ENCODE assay signal across 8 mouse cellular contexts in genomic region chr19:6401131-6401815, GRCm38 (mm10). TPM values are rescaled to one million over a fixed set of nuclear protein-coding genes. Genes with fewer than 3 reads are reported as not detected.
DNase-seq lines count a peak whose midpoint lies in the region; ATAC-seq and TF ChIP-seq lines count a peak whose summit lies in the region.

No protein-coding gene starts in this region.

- ATAC-seq in lung, embryonic 16.5 days (ENCODE audit: low read depth): peak; percentile 68
- ATAC-seq in neutrophil, adult 5-6 weeks (ENCODE audit: extremely low read depth, insufficient number of reproducible peaks, low FRiP score, poor library complexity, severe bottlenecking): peak; percentile 37

- DNase-seq in adrenal gland, postnatal 25 days: peak; percentile 80
- peak; percentile 87 to 89 for DNase-seq in heart, adult 9 months (ENCODE audit: low spot score in 2 of 2)
- DNase-seq in kidney, adult 8-10 months: peak; percentile 68 to 78
- peak; percentile 92 for DNase-seq in thymus, postnatal 25 days

- H3K9ac ChIP-seq in lung, embryonic 16.5 days (ENCODE audit: low read length): peak overlapping the region; percentile 68

- TF ChIP-seq CTCF in E14TG2a.4 (conservative IDR thresholded peaks at IDR 0.05; ENCODE audit: low read length): peak; percentile 27
- TF ChIP-seq CTCF in embryonic fibroblast, embryonic 13.5 days (IDR thresholded peaks at IDR 0.05; ENCODE audit: borderline replicate concordance, insufficient read depth, low read length): peak; percentile 71

- H3K9me3 ChIP-seq in E14TG2a.4 (ENCODE audit: low read length): no peaks in the 10 kb centered on the region
- no peaks in the 10 kb centered on the region for H3K9me3 ChIP-seq in lung, embryonic 16.5 days (ENCODE audit: control insufficient read depth, low read length)

- H3K27ac ChIP-seq in embryonic fibroblast, embryonic 13.5 days (ENCODE audit: insufficient read depth, low read length): no peak overlapping the region
- peak overlapping the region; percentile 52 for H3K27ac ChIP-seq in lung, embryonic 16.5 days (ENCODE audit: low read length)

- peak overlapping the region; percentile 100 for H3K4me2 ChIP-seq in lung, embryonic 16.5 days (ENCODE audit: low read depth, low read length)

- H3K27me3 ChIP-seq in E14TG2a.4 (ENCODE audit: insufficient read depth, low read length): peaks cover 46% of the 10 kb centered on the region
- H3K27me3 ChIP-seq in lung, embryonic 16.5 days (ENCODE audit: control insufficient read depth, insufficient read depth, low read depth, low read length): peaks cover 12% of the 10 kb centered on the region

- H3K36me3 ChIP-seq in E14TG2a.4 (ENCODE audit: insufficient read depth, low read length): peaks cover 27% of the 10 kb centered on the region
- H3K36me3 ChIP-seq in lung, embryonic 16.5 days (ENCODE audit: control insufficient read depth, insufficient read depth, low read length): no peaks in the 10 kb centered on the region

- no peak for TF ChIP-seq POLR2A in embryonic fibroblast, embryonic 13.5 days (IDR thresholded peaks at IDR 0.05; ENCODE audit: low read depth, low read length)

- peaks cover 88% of the 10 kb centered on the region for H3K4me1 ChIP-seq in E14TG2a.4 (replicated peaks; ENCODE audit: low read depth, low read length)
- no peaks in the 10 kb centered on the region for H3K4me1 ChIP-seq in embryonic fibroblast, embryonic 13.5 days (ENCODE audit: control insufficient read depth, insufficient read depth, low read length)
- H3K4me1 ChIP-seq in lung, embryonic 16.5 days (replicated peaks; ENCODE audit: control insufficient read depth, insufficient read depth, low read length): peaks cover 26% of the 10 kb centered on the region

- H3K4me3 ChIP-seq in E14TG2a.4 (replicated peaks; ENCODE audit: low read length): peak overlapping the region; percentile 87
- H3K4me3 ChIP-seq in embryonic fibroblast, embryonic 13.5 days (ENCODE audit: insufficient read depth, low read length): no peak overlapping the region
- peak overlapping the region; percentile 73 for H3K4me3 ChIP-seq in lung, embryonic 16.5 days (ENCODE audit: low read length)

- WGBS in lung, embryonic 16.5 days: 0% methylated on average over 32 of the region's 32 CpGs

RNA-seq across cellular contexts. Expression of gene Rasgrp2, which starts 2.1 kb away (rescaled TPM):
- total RNA-seq in adrenal gland, postnatal 25 days (2021): 37.6 and 39.5 TPM in 2 replicates
- 1.8 and 2.3 TPM in 2 replicates for polyA plus RNA-seq in embryonic fibroblast, embryonic 13.5 days (2011; ENCODE audit: insufficient read length, low read depth, missing spikeins)
- polyA plus RNA-seq in lung, embryonic 16.5 days (2015; fragmentation: Nextera tagmentation; extraction: Ambion mirVana): 93.7 and 111 TPM in 2 replicates
- 447 and 491 TPM in 2 replicates for total RNA-seq in neutrophil, adult 5-6 weeks (2017)

RNA-seq across cellular contexts. Expression of gene Pygm, which starts 17.1 kb away (rescaled TPM):
- total RNA-seq in adrenal gland, postnatal 25 days (2021): 61.6 and 85.9 TPM in 2 replicates
- polyA plus RNA-seq in embryonic fibroblast, embryonic 13.5 days (2011; ENCODE audit: insufficient read length, low read depth, missing spikeins): 0.38 and 0.91 TPM in 2 replicates
- polyA plus RNA-seq in lung, embryonic 16.5 days (2015; fragmentation: Nextera tagmentation; extraction: Ambion mirVana): 28.6 and 36.1 TPM in 2 replicates
- 8.7 and 14.1 TPM in 2 replicates for total RNA-seq in neutrophil, adult 5-6 weeks (2017)

RNA-seq across cellular contexts. Expression of gene Nrxn2, which starts 17.3 kb away (rescaled TPM):
- total RNA-seq in adrenal gland, postnatal 25 days (2021): 11.1 and 12.7 TPM in 2 replicates
- 0.13 and 0.39 TPM in 2 replicates for polyA plus RNA-seq in embryonic fibroblast, embryonic 13.5 days (2011; ENCODE audit: insufficient read length, low read depth, missing spikeins)
- 0.88 and 1.0 TPM in 2 replicates for polyA plus RNA-seq in lung, embryonic 16.5 days (2015; fragmentation: Nextera tagmentation; extraction: Ambion mirVana)
- 0.70 and 3.4 TPM in 2 replicates for total RNA-seq in neutrophil, adult 5-6 weeks (2017)

RNA-seq across cellular contexts. Expression of gene Sf1, which starts 37.8 kb away (rescaled TPM):
- 211 and 245 TPM in 2 replicates for total RNA-seq in adrenal gland, postnatal 25 days (2021)
- polyA plus RNA-seq in embryonic fibroblast, embryonic 13.5 days (2011; ENCODE audit: insufficient read length, low read depth, missing spikeins): 186 and 226 TPM in 2 replicates
- polyA plus RNA-seq in lung, embryonic 16.5 days (2015; fragmentation: Nextera tagmentation; extraction: Ambion mirVana): 120 and 132 TPM in 2 replicates
- total RNA-seq in neutrophil, adult 5-6 weeks (2017): 370 and 400 TPM in 2 replicates

Comparison
In these comparisons a context has a peak if more than half of its experiments do, and no peak if none do; other contexts are left out.
1. RNA of gene Rasgrp2, which starts 2.1 kb away (total RNA-seq): 447 to 491 TPM in neutrophil, adult 5-6 weeks; 37.6 to 39.5 TPM in adrenal gland, postnatal 25 days; every median in the first group is over 10 times any median in the second.
2. Peak in every context shown above with its lines, with median percentiles within 50 percentile points of each other: DNase-seq.